Mouse (Mus musculus) forebrain, embryonic 16.5 days (tissue): Measurements from ENCODE around the gene Cacna2d1. TPM values are rescaled to one million over a fixed set of nuclear protein-coding genes. Genes with fewer than 3 reads are reported as not detected.
A peak's percentile ranks its signal among the peaks of the same experiment; 100 is the strongest.

Experiments used
- ATAC-seq: fragments of 200-750 bp; cut with Nextera tagmentation; 2 replicates; pipeline ENCODE4 v1.8.0; 2017; ENCODE audit warnings: mild to moderate bottlenecking, moderate library complexity
- H3K27ac ChIP-seq: fragments of 300-500 bp; sonication (generic); 2 replicates; pipeline ENCODE4 v1.5.1; 2014; ENCODE audit warnings: low read length, control low read depth
- H3K27me3 ChIP-seq: fragments of 300-500 bp; sonication (generic); replicated peaks from 2 replicates; pipeline ENCODE4 v1.6.1; 2014; ENCODE audit warnings: low read length; ENCODE audit not compliant: control insufficient read depth, insufficient read depth
- H3K36me3 ChIP-seq: fragments of 300-500 bp; sonication (generic); 2 replicates; pipeline ENCODE4 v1.6.1; 2014; ENCODE audit not compliant: control insufficient read depth, insufficient read depth
- H3K4me1 ChIP-seq: fragments of 300-500 bp; sonication (generic); replicated peaks from 2 replicates; pipeline ENCODE4 v1.6.1; 2014; ENCODE audit warnings: low read length; ENCODE audit not compliant: control insufficient read depth, insufficient read depth
- H3K4me2 ChIP-seq: fragments of 300-500 bp; sonication (generic); 2 replicates; pipeline ENCODE4 v1.6.1; 2014; ENCODE audit warnings: mild to moderate bottlenecking, low read length, control low read depth
- H3K4me3 ChIP-seq: fragments of 300-500 bp; sonication (generic); replicated peaks from 2 replicates; pipeline ENCODE4 v1.5.1; 2014; ENCODE audit warnings: mild to moderate bottlenecking, low read length, control low read depth
- H3K9ac ChIP-seq: fragments of 300-500 bp; sonication (generic); replicated peaks from 2 replicates; pipeline ENCODE4 v1.6.1; 2014; ENCODE audit warnings: low read depth, low read length, control low read depth
- H3K9me3 ChIP-seq: fragments of 300-500 bp; sonication (generic); 2 replicates; pipeline ENCODE4 v1.6.1; 2016; ENCODE audit warnings: low read length; ENCODE audit not compliant: control insufficient read depth
- WGBS: fragments of 180-500 bp; shearing (Covaris S2); extraction: QIAGEN DNeasy Blood & Tissue Kit; methylation state at CpG from one replicate; pipeline ENCODE4 v1.1.7; 2014; 5-methylcytosine and 5-hydroxymethylcytosine counted together
- polyA plus RNA-seq: library from polyadenylated mRNA; unstranded; fragments of >200 nt; fragmentation: Nextera tagmentation; extraction: Ambion mirVana; gene quantifications from 2 replicates; pipeline ENCODE4 v1.2.1, GENCODE M21; 2015

Gene Cacna2d1
- polyA plus RNA-seq, 1 experiment from 2014 or later = 33.9 TPM

DNA sequence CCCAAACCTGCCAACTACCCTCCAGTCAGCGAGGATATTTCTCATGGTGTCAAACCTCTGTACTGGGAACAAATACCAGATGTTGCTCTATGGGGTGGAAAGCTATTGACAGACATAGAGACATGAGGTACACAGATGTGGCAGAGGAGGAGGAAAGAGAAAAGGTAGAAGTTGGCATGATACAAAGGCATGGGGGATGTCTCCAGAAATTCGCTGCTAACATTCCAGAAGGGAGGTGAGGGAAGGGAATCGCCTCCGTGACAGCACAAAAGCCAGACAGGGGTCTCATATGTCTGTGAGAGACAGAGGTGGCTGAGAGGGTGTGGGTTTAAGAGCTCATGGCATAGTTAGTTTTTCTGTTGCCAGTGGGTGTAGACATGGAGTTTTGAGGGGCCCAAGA is 131.3 kb downstream of the Cacna2d1 start:
- H3K36me3 ChIP-seq = no peaks in the 10 kb centered on the region
- H3K4me1 ChIP-seq = no peaks in the 10 kb centered on the region
- H3K9me3 ChIP-seq = no peaks in the 10 kb centered on the region
- no peaks in the 10 kb centered on the region for H3K27me3 ChIP-seq
- H3K27ac ChIP-seq = no peak overlapping the region
- H3K4me2 ChIP-seq = no peak overlapping the region
- no peak overlapping the region for H3K9ac ChIP-seq
- no peak overlapping the region for H3K4me3 ChIP-seq
- 88% methylated on average over 4 of the region's 4 CpGs for WGBS
- no peak for ATAC-seq

DNA sequence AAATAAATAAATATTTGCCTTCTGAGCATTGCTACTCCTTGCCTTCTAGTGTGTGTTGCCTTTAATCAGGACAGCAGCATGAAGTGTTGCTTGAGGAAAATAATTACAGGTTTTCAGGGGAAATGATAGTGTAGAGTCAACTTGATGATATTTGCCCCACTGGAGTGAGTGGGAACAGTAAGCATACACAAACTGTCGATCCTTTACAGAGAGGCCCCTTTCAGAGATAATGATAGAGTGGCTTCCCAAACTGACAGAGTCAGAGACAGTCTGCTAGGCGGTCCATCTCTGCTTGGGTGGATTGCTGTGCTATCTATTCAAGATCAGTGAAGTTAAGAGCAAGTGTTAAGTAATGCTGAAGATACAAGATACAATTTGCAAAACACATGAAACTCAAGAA is 147.8 kb downstream of the Cacna2d1 start:
- ATAC-seq = peak; percentile 66; the same call in 1 of the 2 replicates
- Histone ChIP-seq H3K4me2 (no peak overlapping the region), H3K4me1 (peaks cover 4% of the 10 kb centered on the region; the same call in 1 of the 2 replicates), H3K27ac (no peak overlapping the region), H3K9me3 (no peaks in the 10 kb centered on the region), H3K36me3 (no peaks in the 10 kb centered on the region), H3K4me3 (no peak overlapping the region), H3K9ac (no peak overlapping the region), H3K27me3 (no peaks in the 10 kb centered on the region)
- 79% methylated on average over 2 of the region's 2 CpGs for WGBS

- no peaks in the 10 kb centered on the region for H3K27me3 ChIP-seq
- peak; percentile 54 for ATAC-seq
- H3K4me2 ChIP-seq = peak overlapping the region; percentile 19
- H3K9ac ChIP-seq = no peak overlapping the region; the same call in 1 of the 2 replicates
- peak overlapping the region; percentile 82 for H3K27ac ChIP-seq
- H3K4me3 ChIP-seq = no peak overlapping the region
- no peaks in the 10 kb centered on the region for H3K9me3 ChIP-seq
- WGBS = 36% methylated on average over 10 of the region's 10 CpGs
- no peaks in the 10 kb centered on the region for H3K36me3 ChIP-seq
- peaks cover 11% of the 10 kb centered on the region; the same call in 1 of the 2 replicates for H3K4me1 ChIP-seq
These were observed 152.8 kb downstream of the Cacna2d1 start for GRCm38 (mm10) chr5:16086979-16087902.

DNA sequence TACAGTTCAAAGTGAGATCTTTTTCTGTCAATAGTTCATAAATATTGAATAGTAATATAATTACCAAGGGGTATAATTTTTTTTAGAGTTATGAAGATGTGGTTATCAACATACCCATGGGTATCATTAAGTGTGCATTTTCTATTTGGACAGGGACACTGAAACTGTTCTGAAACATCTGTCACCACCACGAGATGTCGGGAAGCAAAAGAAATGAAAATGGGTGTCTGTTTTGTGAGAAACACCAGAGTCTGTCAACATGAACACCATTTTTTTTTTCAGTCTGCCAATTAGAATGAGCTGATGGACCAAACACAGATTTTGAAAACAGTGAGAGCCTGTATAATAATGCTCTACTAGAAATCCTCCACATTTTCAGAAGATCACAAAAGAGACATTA is 153.5 kb downstream of the Cacna2d1 start:
- WGBS = 20% methylated on average over 2 of the region's 2 CpGs
- no peak overlapping the region for H3K4me3 ChIP-seq
- H3K36me3 ChIP-seq = no peaks in the 10 kb centered on the region
- peak overlapping the region; percentile 47; the same call in 1 of the 2 replicates for H3K27ac ChIP-seq
- H3K9ac ChIP-seq = no peak overlapping the region
- peak; percentile 18; the same call in 1 of the 2 replicates for ATAC-seq
- H3K4me1 ChIP-seq = peaks cover 14% of the 10 kb centered on the region; the same call in 1 of the 2 replicates
- no peaks in the 10 kb centered on the region for H3K9me3 ChIP-seq
- H3K27me3 ChIP-seq = no peaks in the 10 kb centered on the region
- H3K4me2 ChIP-seq = no peak overlapping the region

- peaks cover 9% of the 10 kb centered on the region; the same call in 1 of the 2 replicates for H3K4me1 ChIP-seq
- H3K36me3 ChIP-seq = no peaks in the 10 kb centered on the region
- H3K27ac ChIP-seq = peak overlapping the region; percentile 76
- no peaks in the 10 kb centered on the region for H3K9me3 ChIP-seq
- H3K4me3 ChIP-seq = no peak overlapping the region
- H3K27me3 ChIP-seq = no peaks in the 10 kb centered on the region
- 87% methylated on average over 7 of the region's 7 CpGs for WGBS
- no peak for ATAC-seq
- H3K9ac ChIP-seq = no peak overlapping the region
- H3K4me2 ChIP-seq = no peak overlapping the region
These were observed 158.0 kb downstream of the Cacna2d1 start for GRCm38 (mm10) chr5:16092540-16092939.

- Histone ChIP-seq H3K4me2 (0 out of 2 replicates have a peak overlapping the region, but pooled peaks have one; percentile 22), H3K27me3 (no peaks in the 10 kb centered on the region), H3K4me3 (no peak overlapping the region), H3K4me1 (peaks cover 5% of the 10 kb centered on the region; the same call in 1 of the 2 replicates), H3K27ac (peak overlapping the region; percentile 76), H3K36me3 (no peaks in the 10 kb centered on the region), H3K9me3 (no peaks in the 10 kb centered on the region), H3K9ac (no peak overlapping the region)
- WGBS = 37% methylated on average over 11 of the region's 11 CpGs
- peak; percentile 73 for ATAC-seq
These were observed 158.7 kb downstream of the Cacna2d1 start for GRCm38 (mm10) chr5:16093071-16093693.

DNA sequence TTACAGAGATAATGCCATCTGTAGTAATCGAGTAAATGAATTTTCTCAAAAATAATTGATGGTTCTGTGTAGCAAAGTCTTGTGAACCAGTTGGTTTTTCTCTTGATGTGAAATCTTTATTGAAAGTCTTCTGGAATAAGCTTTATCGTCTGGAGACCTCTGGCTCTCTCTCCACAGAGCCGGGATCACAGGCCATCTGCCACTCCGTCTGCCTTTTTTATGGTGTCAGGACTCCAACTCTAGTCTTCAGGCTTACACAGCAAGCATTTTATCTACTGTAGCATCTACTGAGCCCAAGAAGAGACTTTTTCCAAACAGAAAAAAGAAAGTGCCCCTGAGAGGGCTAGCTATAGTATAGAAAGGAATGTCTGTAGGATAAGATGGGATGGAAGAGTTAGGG is 160.9 kb downstream of the Cacna2d1 start:
- H3K36me3 ChIP-seq = no peaks in the 10 kb centered on the region
- no peak overlapping the region for H3K9ac ChIP-seq
- H3K27ac ChIP-seq = peak overlapping the region; percentile 67
- ATAC-seq = peak; percentile 43
- no peak overlapping the region for H3K4me2 ChIP-seq
- peaks cover 5% of the 10 kb centered on the region; the same call in 1 of the 2 replicates for H3K4me1 ChIP-seq
- WGBS = 52% methylated on average over 4 of the region's 4 CpGs
- H3K9me3 ChIP-seq = no peaks in the 10 kb centered on the region
- no peak overlapping the region for H3K4me3 ChIP-seq
- no peaks in the 10 kb centered on the region for H3K27me3 ChIP-seq

DNA sequence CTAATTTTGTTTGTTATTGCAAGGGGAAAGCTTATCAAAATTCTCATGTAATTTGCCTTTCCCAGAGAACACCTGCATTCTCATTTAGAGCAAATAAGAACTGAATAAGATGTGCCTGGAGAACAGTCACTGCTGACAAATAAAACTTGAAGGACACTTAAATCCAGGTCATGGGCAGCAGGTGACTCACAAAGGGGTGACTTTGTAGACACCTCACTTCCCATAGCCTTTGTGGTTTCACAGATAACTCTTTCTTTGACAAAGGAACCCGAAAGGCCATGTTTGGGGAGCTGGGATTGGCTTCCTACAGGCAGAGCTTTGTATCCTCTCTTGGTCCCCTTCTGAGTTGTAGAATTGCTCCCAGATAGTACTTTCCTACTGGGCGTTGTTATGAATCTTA is 164.3 kb downstream of the Cacna2d1 start:
- Histone ChIP-seq H3K4me2 (no peak overlapping the region), H3K4me1 (no peaks in the 10 kb centered on the region), H3K27me3 (no peaks in the 10 kb centered on the region), H3K27ac (no peak overlapping the region), H3K9ac (no peak overlapping the region), H3K36me3 (no peaks in the 10 kb centered on the region), H3K9me3 (no peaks in the 10 kb centered on the region), H3K4me3 (no peak overlapping the region)
- no peak for ATAC-seq
- 79% methylated on average over 2 of the region's 2 CpGs for WGBS

- Histone ChIP-seq H3K4me2 (no peak overlapping the region), H3K27ac (no peak overlapping the region), H3K4me1 (no peaks in the 10 kb centered on the region), H3K9ac (no peak overlapping the region), H3K27me3 (no peaks in the 10 kb centered on the region), H3K36me3 (no peaks in the 10 kb centered on the region), H3K9me3 (no peaks in the 10 kb centered on the region), H3K4me3 (no peak overlapping the region)
- 89% methylated on average over 1 of the region's 1 CpGs for WGBS
- no peak for ATAC-seq
These were observed 167.3 kb downstream of the Cacna2d1 start for GRCm38 (mm10) chr5:16101820-16102219.
